Mouse (Mus musculus): Measurements from ENCODE around the gene Tyrobp.

The Tyrobp gene

DNA sequence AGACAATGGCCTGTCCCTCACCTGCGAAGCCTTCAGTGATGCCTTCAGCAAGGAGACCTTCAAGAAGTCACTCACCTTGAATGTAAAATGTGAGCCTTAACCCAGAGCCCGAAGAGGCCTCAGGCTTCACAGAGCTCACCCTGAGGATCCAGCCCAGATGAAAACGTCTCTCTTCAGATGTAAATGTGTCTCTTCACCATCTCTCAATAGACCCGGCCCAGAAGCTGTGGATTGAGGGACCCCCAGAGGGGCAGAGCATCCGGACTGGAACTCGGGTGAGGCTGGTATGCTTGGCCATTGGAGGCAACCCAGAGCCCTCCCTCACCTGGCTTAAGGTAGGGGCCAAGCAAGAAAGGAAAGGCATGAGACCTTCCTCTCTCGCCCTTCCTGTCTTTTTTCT lies 50.0 kb downstream of the Tyrobp start:
- no peak for DNase-seq (ENCODE audit: low read depth, low spot score)

DNA sequence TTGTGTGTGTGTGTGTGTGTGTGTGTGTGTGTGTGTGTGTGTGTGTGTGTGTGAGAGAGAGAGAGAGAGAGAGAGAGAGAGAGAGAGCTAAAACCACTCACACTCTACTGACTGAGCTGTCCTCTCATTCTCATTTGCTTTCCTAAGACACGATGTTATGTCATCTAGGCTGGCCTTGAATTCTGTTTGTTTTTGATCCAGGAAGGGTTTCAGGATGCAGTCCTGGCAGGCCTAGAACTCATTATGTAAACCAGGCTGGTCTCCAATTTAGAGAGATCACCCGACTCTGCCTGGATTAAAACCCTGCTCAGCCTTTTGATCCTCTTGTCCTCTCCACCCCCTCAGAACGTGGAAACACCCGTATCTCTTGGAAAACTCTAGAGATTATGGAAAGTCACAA lies 50.4 kb downstream of the Tyrobp start:
- no peak for DNase-seq (ENCODE audit: low read depth, low spot score)

DNA sequence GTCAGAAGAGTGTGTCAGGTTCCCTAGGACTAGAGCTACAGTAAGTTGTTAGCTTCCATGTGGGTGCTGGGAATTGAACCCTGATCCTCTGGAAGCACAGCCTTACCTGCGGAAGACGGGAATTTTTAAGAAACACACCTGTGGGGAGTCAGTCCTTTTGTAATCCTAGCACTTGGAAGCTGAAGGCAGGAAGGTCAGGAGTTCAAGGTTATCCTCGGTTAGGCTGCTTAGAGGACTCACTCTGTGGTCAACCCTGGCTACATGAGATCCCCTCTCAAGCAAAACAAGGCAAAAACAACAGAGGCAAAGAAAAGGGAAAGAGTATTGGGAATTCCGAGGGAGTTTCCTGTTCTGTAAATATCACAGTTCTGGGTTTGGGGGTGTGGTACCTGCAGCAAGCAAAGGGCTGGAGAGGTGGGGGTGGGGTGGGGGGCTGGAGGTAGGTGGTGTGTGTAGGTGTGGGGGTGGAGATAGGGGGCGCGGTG lies 51.3 kb downstream of the Tyrobp start:
- DNase-seq (ENCODE audit: low read depth, low spot score), result no peak
